Mouse (Mus musculus) kidney, adult 2 months (tissue): ENCODE measurements around the gene Tmem120a.

Experiments used
- CTCF ChIP-seq: fragments of 200-500 bp; conservative IDR thresholded peaks from 2 replicates; pipeline ENCODE4 v1.5.1; 2011; ENCODE audit warnings: low read depth, mild to moderate bottlenecking, control low read depth, low read length, moderate library complexity, mixed read lengths; ENCODE audit not compliant: insufficient read depth, insufficient read length
- POLR2A ChIP-seq: fragments of 200-500 bp; IDR thresholded peaks from one replicate; pipeline ENCODE4 v1.6.1; 2011; ENCODE audit warnings: low read depth, low read length, control low read depth

DNA sequence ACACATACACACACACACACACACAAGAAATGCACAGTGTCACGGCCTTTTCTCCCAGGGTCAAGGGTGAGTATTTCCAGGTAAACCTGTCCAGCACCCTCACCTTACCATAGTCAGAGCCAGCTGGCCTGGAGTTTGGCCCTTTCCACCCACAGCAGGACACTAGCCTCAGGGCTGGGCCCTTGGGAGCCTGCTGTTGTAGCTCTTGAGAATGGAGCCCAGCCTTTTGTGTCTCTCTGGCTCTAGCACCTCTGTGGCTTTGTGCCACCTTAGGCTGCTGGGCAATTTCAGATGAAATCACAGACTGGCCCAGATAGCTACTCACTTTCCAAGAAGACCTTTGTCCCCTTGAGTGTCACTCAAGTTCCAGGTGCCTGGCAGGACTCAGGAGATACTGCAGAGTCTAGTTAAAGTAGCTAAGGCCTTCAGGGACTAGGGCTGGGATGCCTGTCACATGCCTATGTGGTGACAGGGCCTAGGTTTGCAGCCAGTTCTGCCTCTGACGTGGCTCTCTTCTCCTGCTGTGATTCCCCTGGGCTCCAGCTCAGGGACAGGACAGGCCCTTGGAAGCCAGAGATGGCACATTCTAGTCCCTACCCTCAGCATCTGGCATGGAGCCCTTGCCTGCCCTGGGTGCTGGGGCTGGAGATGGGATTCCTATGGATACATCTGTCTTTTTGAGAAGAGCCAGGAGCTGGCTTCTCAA is 17.5 kb downstream of the Tmem120a start:
- TF ChIP-seq POLR2A (no peak), CTCF (no peak)
